13 mouse cellular contexts compared by ENCODE assay signal in the genomic region with DNA sequence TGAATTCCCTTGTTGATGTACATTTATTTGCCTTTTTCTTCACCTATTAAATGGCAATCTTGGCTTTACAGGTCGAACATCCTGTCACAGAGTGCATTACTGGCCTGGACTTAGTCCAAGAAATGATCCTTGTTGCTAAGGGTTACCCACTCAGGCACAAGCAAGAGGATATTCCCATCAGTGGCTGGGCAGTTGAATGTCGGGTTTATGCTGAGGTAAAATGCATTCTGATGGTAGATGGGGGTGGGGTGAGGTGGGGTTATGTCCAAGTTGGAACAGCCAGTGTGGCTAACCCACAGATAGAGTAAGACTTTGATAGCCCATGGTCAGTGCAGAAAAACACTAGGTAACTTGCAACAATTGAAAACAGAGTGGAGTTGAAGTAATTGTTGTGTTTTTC.
DNase-seq lines count a peak whose midpoint lies in the region; ATAC-seq and TF ChIP-seq lines count a peak whose summit lies in the region.
"Had no signal": no experiment of that assay in that cellular context is flagged by ENCODE, and none has a peak within 500 bp of the region (broad histone marks: within the 10 kb centered on the region; RNA-seq: fewer than 3 reads in every experiment).

No protein-coding gene starts in this region.

- WGBS in hindbrain, embryonic 13.5 days, result 45% methylated on average over 2 of the region's 2 CpGs
- 63% methylated on average over 2 of the region's 2 CpGs for WGBS in hindbrain, embryonic 10.5 days
- WGBS in midbrain, embryonic 16.5 days, result 19% methylated on average over 2 of the region's 2 CpGs
- WGBS in liver, postnatal 0 days (ENCODE audit: insufficient replicate concordance), result 57% methylated on average over 2 of the region's 2 CpGs

- H3K27ac ChIP-seq in hindbrain, embryonic 13.5 days, result no peak overlapping the region; the same call in 1 of the 2 replicates
- no peak overlapping the region for H3K27ac ChIP-seq in hindbrain, embryonic 10.5 days
- H3K27ac ChIP-seq in midbrain, embryonic 16.5 days (ENCODE audit: low read length), result no peak overlapping the region
- no peak overlapping the region for H3K27ac ChIP-seq in liver, postnatal 0 days (ENCODE audit: low read depth)
- H3K27ac ChIP-seq: layer of hippocampus, adult 2 months; limb, embryonic 12.5 days; lung, embryonic 15.5 days had no signal

- no peaks in the 10 kb centered on the region for H3K27me3 ChIP-seq in hindbrain, embryonic 13.5 days
- no peaks in the 10 kb centered on the region for H3K27me3 ChIP-seq in hindbrain, embryonic 10.5 days (ENCODE audit: insufficient read depth, poor library complexity, severe bottlenecking)
- H3K27me3 ChIP-seq in midbrain, embryonic 16.5 days (ENCODE audit: control insufficient read depth, insufficient read depth, low read depth, low read length), result no peaks in the 10 kb centered on the region
- H3K27me3 ChIP-seq in liver, postnatal 0 days (ENCODE audit: insufficient read depth, low read length), result no peaks in the 10 kb centered on the region
- H3K27me3 ChIP-seq: limb, embryonic 12.5 days; lung, embryonic 15.5 days had no signal

- ATAC-seq in hindbrain, embryonic 13.5 days (ENCODE audit: low FRiP score), result peak; percentile 72; the same call in 1 of the 2 replicates
- peak; percentile 77; the same call in 1 of the 2 replicates for ATAC-seq in midbrain, embryonic 16.5 days
- ATAC-seq in liver, postnatal 0 days, result no peak

- TF ChIP-seq CTCF in liver, postnatal 0 days (IDR thresholded peaks at IDR 0.05; ENCODE audit: low read depth), result no peak

- no peak for DNase-seq in hindbrain, embryonic 10.5 days (ENCODE audit: low spot score)
- DNase-seq in brain, adult 2 months (ENCODE audit: low read depth, low spot score), result peak; percentile 65
- DNase-seq in cerebellum, adult 9-10 months, result peak; percentile 60
- DNase-seq in urinary bladder, postnatal 14 days (ENCODE audit: low spot score), result no peak
- no peak for DNase-seq in liver, postnatal 0 days
- DNase-seq: gastrocnemius, postnatal 14 days; kidney, adult 18-20 months had no signal

- H3K36me3 ChIP-seq in hindbrain, embryonic 13.5 days, result no peaks in the 10 kb centered on the region
- no peaks in the 10 kb centered on the region for H3K36me3 ChIP-seq in hindbrain, embryonic 10.5 days
- no peaks in the 10 kb centered on the region for H3K36me3 ChIP-seq in midbrain, embryonic 16.5 days (ENCODE audit: control insufficient read depth, insufficient read depth, low read length)
- 0 out of 2 replicates have a peak, but pooled peaks cover 2% of the 10 kb centered on the region for H3K36me3 ChIP-seq in liver, postnatal 0 days (replicated peaks; ENCODE audit: insufficient read depth, low read length)
- H3K36me3 ChIP-seq: limb, embryonic 12.5 days; lung, embryonic 15.5 days had no signal

- H3K4me3 ChIP-seq in hindbrain, embryonic 13.5 days, result no peak overlapping the region
- H3K4me3 ChIP-seq in hindbrain, embryonic 10.5 days, result no peak overlapping the region
- H3K4me3 ChIP-seq in midbrain, embryonic 16.5 days (ENCODE audit: low read depth, low read length), result no peak overlapping the region
- H3K4me3 ChIP-seq in liver, postnatal 0 days (ENCODE audit: low read depth, low read length), result no peak overlapping the region
- H3K4me3 ChIP-seq: erythroblast, embryonic 14.5 days; layer of hippocampus, adult 2 months; limb, embryonic 12.5 days; lung, embryonic 15.5 days had no signal

- TF ChIP-seq EP300 in liver, postnatal 0 days (IDR thresholded peaks at IDR 0.05; ENCODE audit: low read depth), result no peak

- H3K4me1 ChIP-seq in hindbrain, embryonic 13.5 days (replicated peaks), result peaks cover 22% of the 10 kb centered on the region
- peaks cover 18% of the 10 kb centered on the region for H3K4me1 ChIP-seq in hindbrain, embryonic 10.5 days (replicated peaks)
- peaks cover 5% of the 10 kb centered on the region; the same call in 1 of the 2 replicates for H3K4me1 ChIP-seq in midbrain, embryonic 16.5 days (ENCODE audit: control insufficient read depth, insufficient read depth, low read length)
- no peaks in the 10 kb centered on the region for H3K4me1 ChIP-seq in liver, postnatal 0 days (ENCODE audit: insufficient read depth)

- no peak overlapping the region for H3K9ac ChIP-seq in hindbrain, embryonic 13.5 days
- H3K9ac ChIP-seq in midbrain, embryonic 16.5 days (ENCODE audit: low read depth, low read length), result no peak overlapping the region
- no peak overlapping the region for H3K9ac ChIP-seq in liver, postnatal 0 days (replicated peaks)
- H3K9ac ChIP-seq: limb, embryonic 12.5 days; lung, embryonic 15.5 days had no signal

- H3K4me2 ChIP-seq in hindbrain, embryonic 13.5 days, result no peak overlapping the region
- H3K4me2 ChIP-seq in midbrain, embryonic 16.5 days (ENCODE audit: low read length), result no peak overlapping the region
- no peak overlapping the region for H3K4me2 ChIP-seq in liver, postnatal 0 days (ENCODE audit: low read depth, low read length)
- H3K4me2 ChIP-seq: limb, embryonic 12.5 days; lung, embryonic 15.5 days had no signal

- H3K9me3 ChIP-seq in hindbrain, embryonic 13.5 days, result no peaks in the 10 kb centered on the region
- no peaks in the 10 kb centered on the region for H3K9me3 ChIP-seq in hindbrain, embryonic 10.5 days
- no peaks in the 10 kb centered on the region for H3K9me3 ChIP-seq in midbrain, embryonic 16.5 days (replicated peaks; ENCODE audit: control insufficient read depth, low read length, poor library complexity, severe bottlenecking)
- no peaks in the 10 kb centered on the region for H3K9me3 ChIP-seq in liver, postnatal 0 days (ENCODE audit: low read length)
- H3K9me3 ChIP-seq: limb, embryonic 12.5 days; lung, embryonic 15.5 days had no signal

Comparison
In these comparisons a context has a peak if more than half of its experiments do, and no peak if none do; other contexts are left out.
1. DNase-seq: peak in brain, adult 2 months (single experiment) and cerebellum, adult 9-10 months (single experiment); none in hindbrain, embryonic 10.5 days (single experiment), urinary bladder, postnatal 14 days (single experiment) and liver, postnatal 0 days (single experiment).